Mouse (Mus musculus): Measurements from ENCODE around the gene Eomes. TPM values are rescaled to one million over a fixed set of nuclear protein-coding genes. Genes with fewer than 3 reads are reported as not detected.

Eomes gene
- polyA plus RNA-seq, 1 experiment: 7.9 TPM

DNA sequence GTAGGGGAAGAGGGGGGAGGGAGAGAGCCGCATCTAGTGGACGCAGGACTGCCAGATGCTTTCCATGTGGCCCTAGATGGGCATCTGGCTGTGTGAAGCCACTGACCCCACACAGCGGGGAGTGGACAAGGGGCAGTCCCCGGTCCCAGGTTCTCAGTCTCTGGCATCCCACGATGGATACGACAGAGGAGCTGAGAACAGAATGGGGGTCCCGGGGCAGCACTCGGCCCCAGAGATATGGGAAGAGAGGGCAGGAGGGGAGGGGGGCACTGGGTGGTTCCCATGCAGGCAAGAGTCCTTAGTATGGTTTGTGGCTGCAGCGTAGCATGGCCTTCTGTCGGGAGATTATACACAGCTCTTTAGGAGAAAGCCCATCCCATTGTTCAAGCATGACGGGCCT is 45.7 kb downstream of the Eomes start:
- H3K9me3 ChIP-seq (replicated peaks; ENCODE audit: control insufficient read depth, insufficient read depth, low read length, poor library complexity, severe bottlenecking): no peaks in the 10 kb centered on the region
- no peak for TF ChIP-seq CTCF (IDR thresholded peaks at IDR 0.05; ENCODE audit: low read depth, low read length)
- no peak for TF ChIP-seq POLR2A (IDR thresholded peaks at IDR 0.05; ENCODE audit: insufficient read depth, low read length)
- no peak for TF ChIP-seq EP300 (IDR thresholded peaks at IDR 0.05; ENCODE audit: insufficient read depth, low read depth, low read length)
- H3K36me3 ChIP-seq (ENCODE audit: control insufficient read depth, insufficient read depth, low read length, poor library complexity, severe bottlenecking): 0 out of 2 replicates have a peak, but pooled peaks cover 4% of the 10 kb centered on the region
- peaks cover 2% of the 10 kb centered on the region for H3K4me1 ChIP-seq (ENCODE audit: control insufficient read depth, insufficient read depth, low read length)
- no peaks in the 10 kb centered on the region for H3K27me3 ChIP-seq (ENCODE audit: control insufficient read depth, insufficient read depth, low read length, poor library complexity, severe bottlenecking)
- H3K27ac ChIP-seq (ENCODE audit: insufficient read depth, low read length): no peak overlapping the region
- H3K4me3 ChIP-seq (ENCODE audit: low read depth, low read length): no peak overlapping the region
- H3K9ac ChIP-seq (ENCODE audit: low read depth, poor library complexity, severe bottlenecking): no peak overlapping the region

DNA sequence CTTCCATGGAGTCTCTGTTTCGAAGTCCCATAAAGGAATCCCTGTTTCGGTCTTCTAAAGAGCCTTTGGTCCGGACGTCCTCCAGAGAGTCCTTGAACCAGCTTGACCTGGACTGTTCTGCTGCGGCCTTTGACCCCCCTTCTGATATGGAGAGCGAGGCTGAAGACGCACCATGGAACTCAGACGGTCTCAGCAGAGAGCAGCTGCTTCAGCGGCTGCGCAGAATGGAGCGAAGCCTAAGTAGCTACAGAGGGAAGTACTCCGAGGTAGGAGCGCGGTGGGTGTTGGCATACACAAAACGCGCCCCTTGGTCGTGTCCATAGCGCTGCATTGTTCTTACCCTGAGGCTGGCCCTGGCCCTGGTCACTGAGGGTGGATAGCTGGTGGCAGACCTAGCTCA is 49.0 kb downstream of the Eomes start:
- Histone ChIP-seq H3K9me3 (replicated peaks; ENCODE audit: control insufficient read depth, insufficient read depth, low read length, poor library complexity, severe bottlenecking) (no peaks in the 10 kb centered on the region), H3K4me3 (ENCODE audit: low read depth, low read length) (no peak overlapping the region), H3K36me3 (ENCODE audit: control insufficient read depth, insufficient read depth, low read length, poor library complexity, severe bottlenecking) (peaks cover 16% of the 10 kb centered on the region), H3K27ac (ENCODE audit: insufficient read depth, low read length) (no peak overlapping the region), H3K9ac (ENCODE audit: low read depth, poor library complexity, severe bottlenecking) (no peak overlapping the region), H3K4me1 (ENCODE audit: control insufficient read depth, insufficient read depth, low read length) (no peaks in the 10 kb centered on the region), H3K27me3 (ENCODE audit: control insufficient read depth, insufficient read depth, low read length, poor library complexity, severe bottlenecking) (no peaks in the 10 kb centered on the region)
- TF ChIP-seq POLR2A (IDR thresholded peaks at IDR 0.05; ENCODE audit: insufficient read depth, low read length) (no peak), CTCF (IDR thresholded peaks at IDR 0.05; ENCODE audit: low read depth, low read length) (no peak), EP300 (IDR thresholded peaks at IDR 0.05; ENCODE audit: insufficient read depth, low read depth, low read length) (no peak)

DNA sequence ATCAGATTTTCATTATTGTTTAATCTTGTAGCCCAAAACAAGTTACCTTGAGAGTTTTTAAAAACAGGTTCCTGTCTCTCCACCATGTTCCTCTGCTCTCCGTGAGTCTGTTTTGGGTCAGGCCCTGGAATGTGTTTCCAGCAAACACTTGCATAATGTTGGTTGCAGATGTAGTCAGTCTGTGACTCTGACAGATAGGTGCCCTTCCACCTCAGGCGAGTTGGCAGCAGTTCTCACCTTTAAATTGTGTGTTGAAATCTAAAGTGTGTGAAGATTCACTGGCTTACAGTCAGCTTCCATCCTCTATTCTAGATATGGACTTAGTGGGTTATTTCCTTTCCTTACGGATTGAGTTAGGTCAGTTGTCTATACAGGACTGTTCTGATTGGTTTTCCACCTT is 51.8 kb downstream of the Eomes start:
- Histone ChIP-seq H3K9ac (ENCODE audit: low read depth, poor library complexity, severe bottlenecking) (no peak overlapping the region), H3K27me3 (ENCODE audit: control insufficient read depth, insufficient read depth, low read length, poor library complexity, severe bottlenecking) (no peaks in the 10 kb centered on the region), H3K36me3 (ENCODE audit: control insufficient read depth, insufficient read depth, low read length, poor library complexity, severe bottlenecking) (peaks cover 16% of the 10 kb centered on the region), H3K4me1 (ENCODE audit: control insufficient read depth, insufficient read depth, low read length) (no peaks in the 10 kb centered on the region), H3K27ac (ENCODE audit: insufficient read depth, low read length) (no peak overlapping the region), H3K4me3 (ENCODE audit: low read depth, low read length) (no peak overlapping the region), H3K9me3 (replicated peaks; ENCODE audit: control insufficient read depth, insufficient read depth, low read length, poor library complexity, severe bottlenecking) (no peaks in the 10 kb centered on the region)
- no peak for TF ChIP-seq EP300 (IDR thresholded peaks at IDR 0.05; ENCODE audit: insufficient read depth, low read depth, low read length)
- no peak for TF ChIP-seq CTCF (IDR thresholded peaks at IDR 0.05; ENCODE audit: low read depth, low read length)
- no peak for TF ChIP-seq POLR2A (IDR thresholded peaks at IDR 0.05; ENCODE audit: insufficient read depth, low read length)

DNA sequence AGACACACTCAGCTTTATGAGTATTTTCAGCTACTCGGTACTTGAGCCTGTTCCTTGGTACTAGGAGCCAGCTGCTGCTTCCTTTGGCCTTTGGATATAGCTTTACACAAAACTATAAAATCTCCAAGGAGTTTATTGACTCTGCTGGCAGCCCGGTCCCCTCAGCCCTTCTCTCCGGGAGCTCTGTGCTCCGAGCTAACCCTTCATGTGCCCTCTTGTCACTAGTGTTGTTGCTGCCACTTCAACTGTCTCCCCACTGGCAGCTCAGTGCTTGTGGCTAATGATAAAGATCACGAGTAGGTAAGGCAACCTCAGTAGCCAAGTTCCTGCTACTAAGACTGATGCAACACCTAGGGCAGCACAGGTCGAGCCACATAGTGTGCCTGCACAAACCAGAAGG is 52.7 kb downstream of the Eomes start:
- no peak overlapping the region for H3K4me3 ChIP-seq (ENCODE audit: low read depth, low read length)
- TF ChIP-seq POLR2A (IDR thresholded peaks at IDR 0.05; ENCODE audit: insufficient read depth, low read length) (no peak), EP300 (IDR thresholded peaks at IDR 0.05; ENCODE audit: insufficient read depth, low read depth, low read length) (no peak), CTCF (IDR thresholded peaks at IDR 0.05; ENCODE audit: low read depth, low read length) (no peak)
- H3K36me3 ChIP-seq (ENCODE audit: control insufficient read depth, insufficient read depth, low read length, poor library complexity, severe bottlenecking): peaks cover 16% of the 10 kb centered on the region
- no peaks in the 10 kb centered on the region for H3K4me1 ChIP-seq (ENCODE audit: control insufficient read depth, insufficient read depth, low read length)
- H3K27me3 ChIP-seq (ENCODE audit: control insufficient read depth, insufficient read depth, low read length, poor library complexity, severe bottlenecking): no peaks in the 10 kb centered on the region
- no peaks in the 10 kb centered on the region for H3K9me3 ChIP-seq (replicated peaks; ENCODE audit: control insufficient read depth, insufficient read depth, low read length, poor library complexity, severe bottlenecking)
- no peak overlapping the region for H3K9ac ChIP-seq (ENCODE audit: low read depth, poor library complexity, severe bottlenecking)
- no peak overlapping the region for H3K27ac ChIP-seq (ENCODE audit: insufficient read depth, low read length)

DNA sequence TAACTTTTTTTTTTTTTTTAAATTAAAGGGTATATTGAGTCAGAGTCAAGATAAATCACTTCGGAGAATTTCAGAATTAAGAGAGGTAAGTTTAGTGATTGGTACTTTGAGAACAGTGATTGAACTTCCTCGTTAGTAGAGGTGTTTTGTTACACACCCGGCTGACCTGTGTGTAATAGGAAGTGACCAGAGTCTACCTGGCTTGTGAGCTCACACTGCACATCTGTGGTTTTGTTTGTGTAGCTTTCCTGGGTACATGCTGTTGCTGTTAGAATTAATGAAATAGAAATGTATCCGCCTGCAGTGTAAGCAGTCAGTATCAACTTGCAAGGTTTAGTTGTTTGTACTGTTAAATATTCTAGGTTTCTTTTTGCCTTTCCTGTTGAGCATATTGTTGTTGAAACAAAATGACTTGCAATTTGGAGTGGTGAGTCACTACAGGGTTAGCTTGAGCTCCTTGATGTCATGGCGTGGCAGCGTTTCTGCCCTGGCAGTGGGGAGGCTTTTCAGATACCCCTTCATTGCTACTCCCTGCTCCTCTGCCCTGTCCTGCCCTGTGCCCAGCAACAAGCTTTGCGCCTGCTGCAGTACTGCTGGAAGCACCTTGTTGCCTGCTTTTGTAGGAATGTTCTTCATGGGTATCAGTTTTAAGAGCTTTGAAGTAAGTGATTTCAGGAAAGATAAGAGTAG is 54.6 kb downstream of the Eomes start:
- Histone ChIP-seq H3K36me3 (ENCODE audit: control insufficient read depth, insufficient read depth, low read length, poor library complexity, severe bottlenecking) (peaks cover 16% of the 10 kb centered on the region), H3K9ac (ENCODE audit: low read depth, poor library complexity, severe bottlenecking) (no peak overlapping the region), H3K4me1 (ENCODE audit: control insufficient read depth, insufficient read depth, low read length) (peaks cover 4% of the 10 kb centered on the region), H3K27me3 (ENCODE audit: control insufficient read depth, insufficient read depth, low read length, poor library complexity, severe bottlenecking) (no peaks in the 10 kb centered on the region), H3K9me3 (replicated peaks; ENCODE audit: control insufficient read depth, insufficient read depth, low read length, poor library complexity, severe bottlenecking) (no peaks in the 10 kb centered on the region), H3K27ac (ENCODE audit: insufficient read depth, low read length) (no peak overlapping the region), H3K4me3 (ENCODE audit: low read depth, low read length) (no peak overlapping the region)
- TF ChIP-seq POLR2A (IDR thresholded peaks at IDR 0.05; ENCODE audit: insufficient read depth, low read length) (no peak), CTCF (IDR thresholded peaks at IDR 0.05; ENCODE audit: low read depth, low read length) (no peak), EP300 (IDR thresholded peaks at IDR 0.05; ENCODE audit: insufficient read depth, low read depth, low read length) (no peak)

Other genes starting within 250 kb of the Eomes start
- gene Golga4, start 28.1 kb downstream of the Eomes start, polyA plus RNA-seq (2011; ENCODE audit: insufficient read depth, insufficient read length, low read depth, missing spikeins): 132 and 143 TPM in 2 replicates
- gene Itga9, start 128.5 kb downstream of the Eomes start, polyA plus RNA-seq (2011; ENCODE audit: insufficient read depth, insufficient read length, low read depth, missing spikeins): 5.2 and 6.3 TPM in 2 replicates

Measured in ES-Bruce4 (cell line).